ENCODE assay signal across 17 mouse cellular contexts in genomic region chr4:95850044-95850739, GRCm38 (mm10).
DNase-seq lines count a peak whose midpoint lies in the region; ATAC-seq lines count a peak whose summit lies in the region.
"Had no signal": no experiment of that assay in that cellular context is flagged by ENCODE, and none has a peak within 500 bp of the region (broad histone marks: within the 10 kb centered on the region; RNA-seq: fewer than 3 reads in every experiment).

No protein-coding gene starts in this region.

- no peak for ATAC-seq in lung, embryonic 15.5 days (ENCODE audit: borderline replicate concordance, extremely low read depth, low FRiP score, low TSS enrichment)
- peak; percentile 86 to 88 for ATAC-seq in hematopoietic stem cell, adult 5-6 weeks (replicated peaks in 1 of 2; ENCODE audit: insufficient read depth in 1 of 2, low FRiP score in 2 of 2, low TSS enrichment in 1 of 2, low read depth in 1 of 2, poor library complexity in 2 of 2, severe bottlenecking in 2 of 2)
- ATAC-seq in monocyte, adult 5-6 weeks (replicated peaks; ENCODE audit: insufficient number of reproducible peaks, low FRiP score, low TSS enrichment, poor library complexity, severe bottlenecking) = peak; percentile 91

- no peaks in the 10 kb centered on the region for H3K9me3 ChIP-seq in lung, embryonic 15.5 days
- H3K9me3 ChIP-seq: embryonic facial prominence, embryonic 15.5 days; hindbrain, embryonic 15.5 days had no signal

- no peak overlapping the region for H3K9ac ChIP-seq in lung, embryonic 15.5 days
- H3K9ac ChIP-seq: embryonic facial prominence, embryonic 15.5 days; hindbrain, embryonic 15.5 days had no signal

- H3K36me3 ChIP-seq in lung, embryonic 15.5 days = no peaks in the 10 kb centered on the region
- H3K36me3 ChIP-seq: embryonic facial prominence, embryonic 15.5 days; hindbrain, embryonic 15.5 days had no signal

- no peaks in the 10 kb centered on the region for H3K27me3 ChIP-seq in lung, embryonic 15.5 days
- H3K27me3 ChIP-seq: embryonic facial prominence, embryonic 15.5 days; hindbrain, embryonic 15.5 days had no signal

- no peak overlapping the region for H3K4me3 ChIP-seq in lung, embryonic 15.5 days
- H3K4me3 ChIP-seq: embryonic facial prominence, embryonic 15.5 days; hindbrain, embryonic 15.5 days had no signal

- H3K4me2 ChIP-seq in lung, embryonic 15.5 days = no peak overlapping the region
- H3K4me2 ChIP-seq: embryonic facial prominence, embryonic 15.5 days; hindbrain, embryonic 15.5 days had no signal

- H3K4me1 ChIP-seq in lung, embryonic 15.5 days = peaks cover 34% of the 10 kb centered on the region
- H3K4me1 ChIP-seq: hindbrain, embryonic 15.5 days had no signal

- DNase-seq in lung, postnatal 10 days = no peak
- peak; percentile 56 for DNase-seq in MEL-GATA-1-ER (ENCODE audit: extremely low read depth, low read depth)
- DNase-seq in adrenal gland, postnatal 4 days (ENCODE audit: low spot score in 2 of 2) = no peak
- DNase-seq in cerebellum, postnatal 36 days = no peak
- DNase-seq: cerebellum, adult 2 months; heart, postnatal 14 days; kidney, adult 11 months; kidney, postnatal 14 days; lung, postnatal 4 days; right cerebral cortex, adult 18-20 months; spleen, adult 18-20 months; thymus, postnatal 25 days had no signal

- H3K27ac ChIP-seq in lung, embryonic 15.5 days = peak overlapping the region; percentile 72
- H3K27ac ChIP-seq: embryonic facial prominence, embryonic 15.5 days; hindbrain, embryonic 15.5 days had no signal

- WGBS in lung, embryonic 15.5 days = 65% methylated on average over 6 of the region's 6 CpGs
